Mouse (Mus musculus): ENCODE measurements around the gene Eif4ebp2. TPM values are rescaled to one million over a fixed set of nuclear protein-coding genes. Genes with fewer than 3 reads are reported as not detected.

The Eif4ebp2 gene
- 34.6 TPM for polyA plus RNA-seq (2014; fragmentation: Illumina TruSeq; extraction: RNeasy Lipid Tissue Mini Kit (QIAGEN cat#74804); ENCODE audit: insufficient read depth, low read depth, low replicate concordance)

GRCm38 (mm10) chr10:61452645-61453044 lies at the start of gene Eif4ebp2:
Gene Eif4ebp2 (minus strand): TSS chr10:61452661.

GRCm38 (mm10) chr10:61475594-61476439 lies 23.4 kb upstream of the Eif4ebp2 start, which contains the start of gene Lrrc20:
Gene Lrrc20 (plus strand): TSS chr10:61475801.

GRCm38 (mm10) chr10:61417672-61418071 lies 34.8 kb downstream of the Eif4ebp2 start, which contains the start of gene Nodal:
Gene Nodal (plus strand): TSS chr10:61417972.

GRCm38 (mm10) chr10:61383021-61383714 lies 69.3 kb downstream of the Eif4ebp2 start, which contains the start of gene Pald1:
Gene Pald1 (minus strand): TSS chr10:61383530.

Other genes starting within 250 kb of the Eif4ebp2 start
- 0.91 TPM for gene Adamts14, start 179.2 kb downstream of the Eif4ebp2 start, polyA plus RNA-seq (2014; fragmentation: Illumina TruSeq; extraction: RNeasy Lipid Tissue Mini Kit (QIAGEN cat#74804); ENCODE audit: insufficient read depth, low read depth, low replicate concordance)
- gene Prf1, start 154.8 kb downstream of the Eif4ebp2 start, polyA plus RNA-seq (2014; fragmentation: Illumina TruSeq; extraction: RNeasy Lipid Tissue Mini Kit (QIAGEN cat#74804); ENCODE audit: insufficient read depth, low read depth, low replicate concordance), result 2.9 TPM
- gene Pald1, start 69.1 kb downstream of the Eif4ebp2 start, polyA plus RNA-seq (2014; fragmentation: Illumina TruSeq; extraction: RNeasy Lipid Tissue Mini Kit (QIAGEN cat#74804); ENCODE audit: insufficient read depth, low read depth, low replicate concordance), result 24.6 TPM
- 0.11 TPM for gene Nodal, start 34.7 kb downstream of the Eif4ebp2 start, polyA plus RNA-seq (2014; fragmentation: Illumina TruSeq; extraction: RNeasy Lipid Tissue Mini Kit (QIAGEN cat#74804); ENCODE audit: insufficient read depth, low read depth, low replicate concordance)
- gene Lrrc20, start 23.1 kb upstream of the Eif4ebp2 start, polyA plus RNA-seq (2014; fragmentation: Illumina TruSeq; extraction: RNeasy Lipid Tissue Mini Kit (QIAGEN cat#74804); ENCODE audit: insufficient read depth, low read depth, low replicate concordance), result 7.1 TPM
- not detected for gene Npffr1, start 142.8 kb upstream of the Eif4ebp2 start, polyA plus RNA-seq (2014; fragmentation: Illumina TruSeq; extraction: RNeasy Lipid Tissue Mini Kit (QIAGEN cat#74804); ENCODE audit: insufficient read depth, low read depth, low replicate concordance)
- 31.5 TPM for gene Ppa1, start 195.9 kb upstream of the Eif4ebp2 start, polyA plus RNA-seq (2014; fragmentation: Illumina TruSeq; extraction: RNeasy Lipid Tissue Mini Kit (QIAGEN cat#74804); ENCODE audit: insufficient read depth, low read depth, low replicate concordance)
- gene Sar1a, start 227.6 kb upstream of the Eif4ebp2 start, polyA plus RNA-seq (2014; fragmentation: Illumina TruSeq; extraction: RNeasy Lipid Tissue Mini Kit (QIAGEN cat#74804); ENCODE audit: insufficient read depth, low read depth, low replicate concordance), result 112 TPM
- gene Tysnd1, start 242.9 kb upstream of the Eif4ebp2 start, polyA plus RNA-seq (2014; fragmentation: Illumina TruSeq; extraction: RNeasy Lipid Tissue Mini Kit (QIAGEN cat#74804); ENCODE audit: insufficient read depth, low read depth, low replicate concordance), result 14.6 TPM